Mouse (Mus musculus): ENCODE results near the gene Klk1b11.
"Not testable (repeated sequence)": the region's sequence is repeated elsewhere in the genome, so short reads cannot be mapped to it uniquely, and the experiment has no call there.

Gene Klk1b11

DNA sequence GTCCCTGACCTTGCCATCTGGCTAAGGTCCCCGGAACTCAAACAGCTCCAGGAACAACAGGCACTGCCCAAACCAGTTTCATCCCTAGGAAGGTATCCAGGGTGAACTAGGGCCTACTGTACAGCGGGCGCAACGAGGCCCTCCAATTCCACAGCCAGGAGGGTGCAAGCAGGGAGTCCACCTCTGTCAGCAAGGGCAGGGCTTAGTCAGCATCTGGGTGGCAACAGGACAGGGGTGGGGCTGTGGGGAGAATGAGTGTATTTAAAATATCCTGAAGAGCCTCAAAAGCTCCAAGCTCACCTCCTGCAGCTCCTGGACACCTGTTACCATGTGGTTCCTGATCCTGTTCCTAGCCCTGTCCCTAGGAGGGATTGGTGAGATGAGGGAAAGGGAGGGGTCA, at the start of gene Klk1b11:
TSS of gene Klk1b11 (plus strand) at position 301 of the 400 bp plus-strand sequence.
- in situ Hi-C loops (cut with MboI, MseI), result not testable (repeated sequence)

- in situ Hi-C loops (cut with MboI, MseI), result no loop called here
Measured at GRCm38 (mm10) chr7:43950364-43950763, 45.3 kb upstream of the Klk1b11 start, which contains the start of gene Klk1b8. TSS of gene Klk1b8 (plus strand) at chr7:43950664.

GRCm38 (mm10) chr7:43952703-43953102, 43.0 kb upstream of the Klk1b11 start:
- in situ Hi-C loops (cut with MboI, MseI), result no loop called here

GRCm38 (mm10) chr7:43966451-43966850, 29.2 kb upstream of the Klk1b11 start, which contains the start of gene Klk1b1:
TSS of gene Klk1b1 (plus strand) at chr7:43966751.
- in situ Hi-C loops (cut with MboI, MseI), result no loop called here

- in situ Hi-C loops (cut with MboI, MseI), result no loop called here
Measured at GRCm38 (mm10) chr7:43967058-43967457, 28.6 kb upstream of the Klk1b11 start.

- in situ Hi-C loops (cut with MboI, MseI), result no loop called here
Measured at GRCm38 (mm10) chr7:43967612-43968011, 28.1 kb upstream of the Klk1b11 start.

GRCm38 (mm10) chr7:43975761-43976160, 19.9 kb upstream of the Klk1b11 start, which contains the start of gene Klk1b9:
TSS of gene Klk1b9 (plus strand) at chr7:43976061.
- in situ Hi-C loops (cut with MboI, MseI), result not testable (repeated sequence)

DNA sequence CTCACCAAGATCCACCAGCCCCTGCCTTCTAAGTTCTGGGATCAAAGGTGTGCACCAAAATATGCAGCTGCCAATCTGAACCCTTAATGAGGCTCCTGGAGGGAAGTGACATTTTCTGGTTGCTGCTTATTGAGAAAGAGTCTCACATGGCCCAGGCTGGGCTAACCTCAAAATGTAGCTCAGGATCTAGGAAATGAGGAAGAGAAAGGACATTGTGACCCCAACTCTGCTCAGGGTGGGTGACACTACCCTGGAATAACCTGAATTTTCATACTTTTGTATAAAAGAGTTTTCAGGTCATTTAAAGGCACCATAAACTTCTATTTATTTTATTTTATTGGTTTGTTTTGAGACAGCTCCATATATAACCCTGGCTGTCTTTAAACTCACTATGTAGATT, 10.0 kb upstream of the Klk1b11 start:
- in situ Hi-C loops (cut with MboI, MseI), result no loop called here

DNA sequence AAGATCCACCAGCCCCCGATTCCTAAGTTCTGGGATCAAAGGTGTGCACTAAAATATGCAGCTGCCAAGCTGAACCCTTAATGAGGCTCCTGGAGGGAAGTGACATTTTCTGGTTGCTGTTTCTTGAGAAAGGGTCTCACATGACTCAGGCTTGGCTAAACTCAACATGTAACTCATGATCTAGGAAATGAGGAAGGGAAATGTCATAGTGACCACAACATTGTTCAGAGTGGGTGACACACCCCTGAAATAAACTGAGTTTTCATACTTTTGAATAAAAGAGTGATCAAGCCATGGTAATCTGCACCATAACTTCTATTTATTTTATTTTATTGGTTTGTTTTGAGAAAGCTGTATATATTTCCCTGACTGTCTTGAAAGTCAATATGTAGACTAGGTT, 856 bp upstream of the Klk1b11 start:
- in situ Hi-C loops (cut with MboI, MseI), result not testable (repeated sequence)

- in situ Hi-C loops (cut with MboI, MseI), result no loop called here
Measured at GRCm38 (mm10) chr7:44004847-44005246, 9.2 kb downstream of the Klk1b11 start.

- in situ Hi-C loops (cut with MboI, MseI), result not testable (repeated sequence)
Measured at GRCm38 (mm10) chr7:44011868-44012267, 16.2 kb downstream of the Klk1b11 start, which contains the start of gene Klk1b26. TSS of gene Klk1b26 (plus strand) at chr7:44012168.

GRCm38 (mm10) chr7:44014666-44015065, 19.0 kb downstream of the Klk1b11 start:
- in situ Hi-C loops (cut with MboI, MseI), result not testable (repeated sequence)

- in situ Hi-C loops (cut with MboI, MseI), result no loop called here
Measured at GRCm38 (mm10) chr7:44015071-44015470, 19.4 kb downstream of the Klk1b11 start.

All from T-helper 1 cell (primary cell).